Mouse (Mus musculus): ENCODE results near the gene Nol6. TPM values are rescaled to one million over a fixed set of nuclear protein-coding genes. Genes with fewer than 3 reads are reported as not detected.

The Nol6 gene
- polyA plus RNA-seq (2015; fragmentation: Nextera tagmentation; extraction: Ambion mirVana), result 4.3 and 4.7 TPM in 2 replicates

DNA sequence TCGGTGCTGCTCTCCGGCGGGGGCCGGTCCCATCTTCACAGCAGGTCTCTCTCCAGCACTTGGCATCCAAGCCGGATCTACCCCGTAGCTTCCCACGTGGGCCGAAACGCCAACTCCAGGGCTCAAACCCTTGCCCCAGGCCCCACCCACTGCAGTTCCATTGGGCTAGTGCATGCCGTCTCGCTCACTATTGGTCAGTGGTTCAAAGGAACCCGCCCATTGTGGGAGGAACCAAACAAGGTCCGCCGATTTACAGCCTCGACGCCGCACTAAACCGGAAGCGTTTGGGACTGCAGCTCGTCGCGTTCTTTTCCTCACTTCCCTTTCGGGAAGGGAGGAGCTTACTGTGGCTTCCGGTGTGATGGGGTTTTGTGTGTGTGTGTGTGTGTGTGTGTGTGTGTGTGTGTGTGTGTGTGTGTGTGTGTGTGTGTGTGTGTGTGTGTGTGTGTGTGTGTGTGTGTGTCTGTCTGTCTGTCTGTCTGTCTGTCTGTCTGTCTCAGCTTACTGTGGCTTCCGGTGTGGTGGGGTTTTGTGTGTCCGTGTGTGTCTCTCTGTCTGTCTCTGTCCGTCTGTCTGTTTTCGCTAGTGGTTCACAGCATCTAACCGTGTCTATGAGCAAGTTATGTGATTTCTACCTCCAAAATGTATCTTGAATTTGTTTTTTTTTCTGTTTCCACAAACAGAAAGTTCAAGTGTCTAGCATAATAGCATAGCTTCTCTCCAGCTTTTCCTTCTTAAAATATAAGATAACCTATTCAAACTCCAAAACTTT lies at the start of gene Nol6:
Nol6 (minus strand) TSS at position 276 of the 772 bp plus-strand sequence.
- H3K4me1 ChIP-seq (ENCODE audit: insufficient read depth), result peaks cover 4% of the 10 kb centered on the region; the same call in 1 of the 2 replicates
- peak within 1 kb of the TSS; percentile 85 for H3K4me2 ChIP-seq (ENCODE audit: low read depth, low read length)
- TF ChIP-seq CTCF (IDR thresholded peaks at IDR 0.05; ENCODE audit: low read depth) (no peak), EP300 (IDR thresholded peaks at IDR 0.05; ENCODE audit: low read depth) (no peak)
- DNase-seq (peak; percentile 97), ATAC-seq (peak; percentile 100)
- no peaks in the 10 kb centered on the region for H3K27me3 ChIP-seq (ENCODE audit: insufficient read depth, low read length)
- 2% methylated on average over 29 of the region's 29 CpGs for WGBS (ENCODE audit: insufficient replicate concordance)
- peak within 1 kb of the TSS; percentile 65 for H3K4me3 ChIP-seq (ENCODE audit: low read depth, low read length)
- H3K36me3 ChIP-seq (replicated peaks; ENCODE audit: insufficient read depth, low read length), result peaks cover 29% of the 10 kb centered on the region
- peak within 1 kb of the TSS; percentile 70 for H3K9ac ChIP-seq (replicated peaks)
- no peaks in the 10 kb centered on the region for H3K9me3 ChIP-seq (ENCODE audit: low read length)
- peak within 1 kb of the TSS; percentile 49 for H3K27ac ChIP-seq (ENCODE audit: low read depth)

GRCm38 (mm10) chr4:41170970-41171369 lies 46.7 kb upstream of the Nol6 start:
- Histone ChIP-seq H3K36me3 (replicated peaks; ENCODE audit: insufficient read depth, low read length) (peaks cover 18% of the 10 kb centered on the region), H3K4me1 (ENCODE audit: insufficient read depth) (no peaks in the 10 kb centered on the region)

DNA sequence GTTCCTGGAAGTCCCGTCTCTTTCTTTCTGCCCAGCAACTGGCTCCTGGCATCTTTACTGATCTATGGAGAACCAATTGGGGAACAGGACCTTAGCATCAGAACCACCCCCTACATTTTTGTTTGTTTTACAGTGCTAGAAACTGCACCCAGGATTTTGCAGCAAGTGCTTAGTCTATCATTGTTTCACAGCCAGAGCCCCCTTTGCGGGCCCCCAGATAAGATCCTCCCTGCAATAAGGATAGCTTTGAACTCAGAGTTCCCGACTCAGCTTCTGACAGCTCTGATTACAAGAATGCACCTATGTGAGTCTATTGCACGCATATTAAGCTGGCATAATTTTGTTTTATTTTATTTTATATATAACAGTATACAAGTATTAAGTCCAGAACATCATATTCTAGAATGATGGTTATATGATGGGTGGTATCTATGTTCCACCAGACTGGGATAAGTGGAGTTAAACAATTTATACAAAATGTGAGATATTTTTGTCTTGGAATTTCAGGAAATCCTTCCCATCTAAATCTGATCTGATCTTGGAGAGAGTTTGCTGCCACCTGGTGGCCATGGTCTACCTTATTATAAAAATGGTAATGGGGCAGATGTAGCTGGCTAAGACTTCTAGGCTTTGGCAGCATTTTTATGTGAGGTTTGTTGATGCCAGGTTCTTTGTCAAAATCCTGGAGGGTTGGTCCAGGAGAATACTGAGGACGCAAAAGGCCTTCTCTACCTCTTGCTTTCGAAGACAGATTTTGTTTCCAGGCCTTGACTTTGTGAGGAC lies 41.6 kb upstream of the Nol6 start:
- H3K4me1 ChIP-seq (ENCODE audit: insufficient read depth), result peaks cover 4% of the 10 kb centered on the region
- DNase-seq (peak; percentile 79), ATAC-seq (0 out of 2 replicates have a peak, but pooled peaks have one; percentile 29)
- no peak overlapping the region for H3K4me2 ChIP-seq (ENCODE audit: low read depth, low read length)
- no peak overlapping the region for H3K4me3 ChIP-seq (ENCODE audit: low read depth, low read length)
- H3K9ac ChIP-seq (replicated peaks), result no peak overlapping the region
- no peaks in the 10 kb centered on the region for H3K9me3 ChIP-seq (ENCODE audit: low read length)
- 51% methylated on average over 6 of the region's 6 CpGs for WGBS (ENCODE audit: insufficient replicate concordance)
- H3K27ac ChIP-seq (ENCODE audit: low read depth), result 0 out of 2 replicates have a peak overlapping the region, but pooled peaks have one; percentile 5
- H3K27me3 ChIP-seq (ENCODE audit: insufficient read depth, low read length), result no peaks in the 10 kb centered on the region
- H3K36me3 ChIP-seq (replicated peaks; ENCODE audit: insufficient read depth, low read length), result peaks cover 2% of the 10 kb centered on the region; the same call in 1 of the 2 replicates
- peak; percentile 81 for TF ChIP-seq CTCF (IDR thresholded peaks at IDR 0.05; ENCODE audit: low read depth)
- TF ChIP-seq EP300 (IDR thresholded peaks at IDR 0.05; ENCODE audit: low read depth), result no peak

More at GRCm38 (mm10) chr4:41170970-41171369, 46.7 kb upstream of the Nol6 start:
- Histone ChIP-seq H3K9me3 (ENCODE audit: low read length) (no peaks in the 10 kb centered on the region), H3K27ac (ENCODE audit: low read depth) (no peak overlapping the region), H3K9ac (replicated peaks) (no peak overlapping the region), H3K4me2 (ENCODE audit: low read depth, low read length) (no peak overlapping the region), H3K4me3 (ENCODE audit: low read depth, low read length) (no peak overlapping the region), H3K27me3 (ENCODE audit: insufficient read depth, low read length) (no peaks in the 10 kb centered on the region)
- WGBS (ENCODE audit: insufficient replicate concordance), result 89% methylated on average over 2 of the region's 2 CpGs
- ATAC-seq (no peak), DNase-seq (no peak)
- TF ChIP-seq EP300 (IDR thresholded peaks at IDR 0.05; ENCODE audit: low read depth), result no peak
- 0 out of 2 replicates have a peak, but pooled peaks have one; percentile 13 for TF ChIP-seq CTCF (IDR thresholded peaks at IDR 0.05; ENCODE audit: low read depth)

- ATAC-seq (no peak), DNase-seq (no peak)
- no peak overlapping the region; the same call in 1 of the 2 replicates for H3K27ac ChIP-seq (ENCODE audit: low read depth)
- no peaks in the 10 kb centered on the region for H3K27me3 ChIP-seq (ENCODE audit: insufficient read depth, low read length)
- H3K36me3 ChIP-seq (replicated peaks; ENCODE audit: insufficient read depth, low read length), result peaks cover 2% of the 10 kb centered on the region
- no peaks in the 10 kb centered on the region for H3K9me3 ChIP-seq (ENCODE audit: low read length)
- H3K4me2 ChIP-seq (ENCODE audit: low read depth, low read length), result no peak overlapping the region
- H3K4me3 ChIP-seq (ENCODE audit: low read depth, low read length), result no peak overlapping the region
- TF ChIP-seq CTCF (IDR thresholded peaks at IDR 0.05; ENCODE audit: low read depth), result no peak
- no peak for TF ChIP-seq EP300 (IDR thresholded peaks at IDR 0.05; ENCODE audit: low read depth)
- WGBS (ENCODE audit: insufficient replicate concordance), result 49% methylated on average over 2 of the region's 2 CpGs
- H3K4me1 ChIP-seq (ENCODE audit: insufficient read depth), result peaks cover 4% of the 10 kb centered on the region
- no peak overlapping the region for H3K9ac ChIP-seq (replicated peaks)
These were observed 40.7 kb upstream of the Nol6 start for GRCm38 (mm10) chr4:41164974-41165373.

DNA sequence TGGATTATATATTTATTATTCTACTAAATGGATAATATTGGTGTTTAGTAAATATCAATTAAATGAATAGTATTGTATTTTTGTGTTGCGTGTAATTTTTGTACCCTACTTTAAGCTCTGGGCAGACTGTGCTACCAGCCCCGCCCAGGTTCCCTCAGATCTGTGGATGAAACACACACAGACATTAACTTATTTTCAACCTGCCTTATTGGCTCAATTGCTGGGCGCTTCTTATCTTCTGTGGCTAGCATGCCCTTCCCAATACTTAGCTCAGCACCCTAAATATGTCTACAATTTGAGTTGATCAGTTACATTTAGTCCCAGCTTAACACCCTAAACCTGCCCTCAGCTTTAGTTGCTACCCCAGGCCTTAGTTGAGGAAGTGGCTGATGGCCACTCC lies 37.0 kb upstream of the Nol6 start:
- no peak overlapping the region for H3K27ac ChIP-seq (ENCODE audit: low read depth)
- DNase-seq, result no peak

DNA sequence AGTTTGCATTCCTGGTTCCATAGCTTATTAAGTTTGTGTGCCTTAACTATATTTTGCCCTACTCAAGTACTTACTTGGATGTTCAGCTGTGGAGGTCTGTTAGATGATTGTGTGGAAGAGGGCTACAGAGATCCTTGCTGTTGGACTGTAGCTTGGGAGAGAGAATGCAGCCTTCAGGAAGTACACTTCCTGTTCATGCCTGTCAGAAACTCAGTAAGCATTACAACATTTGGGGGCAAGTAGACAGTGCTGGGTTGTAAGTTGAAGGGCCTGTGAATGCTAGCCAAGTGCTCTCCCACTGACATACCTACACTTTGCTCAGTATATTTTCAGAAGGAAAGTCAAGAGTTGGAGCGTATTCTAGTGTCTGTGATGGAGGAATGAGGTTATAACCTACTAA lies 34.0 kb upstream of the Nol6 start:
- no peaks in the 10 kb centered on the region for H3K27me3 ChIP-seq (ENCODE audit: insufficient read depth, low read length)
- no peaks in the 10 kb centered on the region for H3K9me3 ChIP-seq (ENCODE audit: low read length)
- whole genome bisulfite sequencing (ENCODE audit: insufficient replicate concordance), result 94% methylated on average over 1 of the region's 1 CpGs
- H3K9ac ChIP-seq (replicated peaks), result no peak overlapping the region
- no peak overlapping the region for H3K4me2 ChIP-seq (ENCODE audit: low read depth, low read length)
- TF ChIP-seq EP300 (IDR thresholded peaks at IDR 0.05; ENCODE audit: low read depth), result no peak
- no peak for TF ChIP-seq CTCF (IDR thresholded peaks at IDR 0.05; ENCODE audit: low read depth)
- DNase-seq (no peak), ATAC-seq (no peak)
- peaks cover 14% of the 10 kb centered on the region for H3K4me1 ChIP-seq (ENCODE audit: insufficient read depth)
- H3K36me3 ChIP-seq (replicated peaks; ENCODE audit: insufficient read depth, low read length), result no peaks in the 10 kb centered on the region; the same call in 1 of the 2 replicates
- H3K4me3 ChIP-seq (ENCODE audit: low read depth, low read length), result no peak overlapping the region
- no peak overlapping the region for H3K27ac ChIP-seq (ENCODE audit: low read depth)

More for the DNA sequence above, 37.0 kb upstream of the Nol6 start:
- no peaks in the 10 kb centered on the region for H3K9me3 ChIP-seq (ENCODE audit: low read length)
- no peak overlapping the region for H3K4me2 ChIP-seq (ENCODE audit: low read depth, low read length)
- H3K9ac ChIP-seq (replicated peaks), result no peak overlapping the region
- 0 out of 2 replicates have a peak, but pooled peaks have one; percentile 23 for ATAC-seq
- H3K4me3 ChIP-seq (ENCODE audit: low read depth, low read length), result no peak overlapping the region
- no peaks in the 10 kb centered on the region for H3K27me3 ChIP-seq (ENCODE audit: insufficient read depth, low read length)
- no peaks in the 10 kb centered on the region; the same call in 1 of the 2 replicates for H3K36me3 ChIP-seq (replicated peaks; ENCODE audit: insufficient read depth, low read length)
- WGBS (ENCODE audit: insufficient replicate concordance), result 67% methylated on average over 3 of the region's 3 CpGs
- no peak for TF ChIP-seq EP300 (IDR thresholded peaks at IDR 0.05; ENCODE audit: low read depth)
- TF ChIP-seq CTCF (IDR thresholded peaks at IDR 0.05; ENCODE audit: low read depth), result no peak
- peaks cover 15% of the 10 kb centered on the region for H3K4me1 ChIP-seq (ENCODE audit: insufficient read depth)

Measured in liver, postnatal 0 days (tissue).